Mouse (Mus musculus): ENCODE measurements around the gene Ankrd22.
A peak's percentile ranks its signal among the peaks of the same experiment; 100 is the strongest.

Ankrd22 gene

DNA sequence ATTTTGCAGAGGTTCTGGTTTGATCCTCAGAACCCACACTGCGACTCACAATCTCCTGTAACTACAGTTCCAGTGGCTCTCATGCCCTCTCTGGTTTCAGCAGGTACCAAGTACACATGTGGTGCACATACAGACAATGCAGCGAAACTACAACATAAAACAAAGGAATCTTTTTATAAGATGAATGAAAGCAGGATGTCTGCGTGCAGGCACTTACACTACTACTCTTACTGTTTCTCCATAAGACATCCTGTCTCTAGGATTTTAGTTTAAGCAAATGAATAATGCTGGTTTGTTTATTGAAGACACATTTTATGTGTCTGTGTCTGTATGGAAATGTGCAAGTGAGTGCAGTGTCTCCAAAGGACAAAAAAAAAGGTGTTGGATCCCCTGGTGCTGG, 15.4 kb upstream of the Ankrd22 start:
- DNase-seq (ENCODE audit: low read depth, low spot score) = no peak

DNA sequence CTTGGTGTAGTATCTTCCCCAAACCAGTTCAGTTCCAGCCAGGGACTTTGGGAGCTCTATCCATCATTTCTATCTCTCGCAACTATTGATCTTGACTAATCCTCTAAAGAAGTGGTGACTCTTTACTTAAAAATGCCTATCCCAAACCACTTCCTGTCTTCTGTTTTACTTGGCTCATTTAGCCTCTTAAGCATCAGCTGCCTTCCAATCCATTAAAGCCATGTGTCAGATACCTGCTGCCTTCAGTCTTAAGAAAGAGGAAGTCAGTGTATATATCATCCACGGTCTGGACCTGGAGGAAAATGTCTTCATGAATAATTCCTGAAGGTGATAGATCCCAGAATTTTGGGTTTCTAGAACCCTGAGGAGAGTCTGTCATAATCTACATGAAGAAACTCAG, 14.5 kb upstream of the Ankrd22 start:
- no peak for DNase-seq (ENCODE audit: low read depth, low spot score)

DNA sequence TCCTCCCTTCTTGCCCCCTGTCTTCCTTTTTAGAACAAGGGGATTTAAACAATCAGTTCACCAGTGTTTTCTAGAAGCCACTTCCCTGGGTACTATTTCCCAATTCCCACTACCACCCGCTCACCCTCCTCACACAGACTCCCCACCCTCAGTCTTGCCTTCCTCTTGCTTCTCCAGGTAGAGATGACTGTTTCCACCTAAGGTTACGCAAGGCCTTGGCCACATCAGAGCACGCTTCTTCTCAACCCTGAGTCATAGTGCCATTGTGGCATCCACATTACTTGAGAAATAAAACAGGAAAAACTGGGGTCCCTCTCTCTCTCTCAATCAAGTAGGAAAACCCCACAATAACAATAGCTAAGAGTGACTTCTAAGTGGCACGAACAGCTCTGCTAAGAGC, 13.3 kb upstream of the Ankrd22 start:
- DNase-seq (ENCODE audit: low read depth, low spot score) = no peak

DNA sequence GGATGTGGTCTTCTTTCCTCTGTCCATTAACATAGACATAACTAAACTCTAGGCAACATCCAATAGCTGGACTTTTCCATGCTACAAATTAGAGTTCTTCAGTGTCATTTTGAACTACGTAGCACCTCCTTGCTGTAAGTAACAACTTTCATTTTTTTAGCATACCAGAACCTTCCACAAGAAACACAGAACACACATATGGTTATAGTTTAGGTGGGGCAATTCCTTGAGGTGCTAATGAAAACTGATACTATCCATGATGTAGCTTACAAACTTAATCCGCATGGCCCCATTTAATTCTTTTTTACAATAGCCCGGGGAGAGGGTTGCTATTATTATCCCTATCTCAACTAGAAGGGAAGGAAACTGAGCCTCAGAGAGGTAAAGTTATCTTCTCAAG, 8.2 kb upstream of the Ankrd22 start:
- no peak for DNase-seq (ENCODE audit: low read depth, low spot score)

DNA sequence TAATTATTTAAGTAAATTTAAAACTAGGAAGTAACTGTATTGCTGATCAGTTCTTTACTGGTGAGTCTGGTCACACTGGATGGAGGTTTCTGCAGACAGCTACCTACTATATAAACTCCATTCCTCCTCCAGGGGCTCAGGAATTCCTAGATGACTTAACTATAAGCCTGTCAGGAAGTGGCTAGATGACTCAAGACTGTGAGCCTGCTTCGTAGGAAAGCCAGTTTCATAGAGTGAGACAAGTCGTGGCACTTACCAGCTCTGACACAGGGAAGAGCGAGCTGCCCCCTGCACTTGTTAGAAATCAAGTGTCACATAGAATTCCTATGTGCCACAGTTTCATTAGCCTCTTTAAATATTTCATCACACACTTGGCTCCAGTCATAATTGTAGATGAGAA, 5.3 kb upstream of the Ankrd22 start:
- no peak for DNase-seq (ENCODE audit: low read depth, low spot score)

DNA sequence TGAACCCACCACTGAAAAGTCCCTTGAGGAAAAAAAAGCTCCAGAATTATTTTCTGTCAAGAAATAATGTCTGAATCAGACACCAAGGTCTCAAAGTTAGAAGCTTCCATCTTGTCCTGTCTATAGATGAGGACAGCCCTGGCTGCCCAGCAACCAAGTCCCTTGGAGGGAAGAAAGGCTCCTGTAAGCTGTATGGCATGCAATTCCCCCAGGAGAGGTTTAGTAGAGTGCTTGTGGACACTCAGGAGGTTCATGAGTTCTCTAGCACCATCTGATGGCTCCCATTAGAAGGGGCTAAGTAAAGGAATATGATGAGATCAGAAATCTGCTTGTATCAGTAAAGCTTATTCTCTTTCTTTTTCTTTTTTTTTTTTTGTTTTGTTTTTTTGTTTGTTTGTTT, 3.3 kb upstream of the Ankrd22 start:
- DNase-seq (ENCODE audit: low read depth, low spot score) = no peak

DNA sequence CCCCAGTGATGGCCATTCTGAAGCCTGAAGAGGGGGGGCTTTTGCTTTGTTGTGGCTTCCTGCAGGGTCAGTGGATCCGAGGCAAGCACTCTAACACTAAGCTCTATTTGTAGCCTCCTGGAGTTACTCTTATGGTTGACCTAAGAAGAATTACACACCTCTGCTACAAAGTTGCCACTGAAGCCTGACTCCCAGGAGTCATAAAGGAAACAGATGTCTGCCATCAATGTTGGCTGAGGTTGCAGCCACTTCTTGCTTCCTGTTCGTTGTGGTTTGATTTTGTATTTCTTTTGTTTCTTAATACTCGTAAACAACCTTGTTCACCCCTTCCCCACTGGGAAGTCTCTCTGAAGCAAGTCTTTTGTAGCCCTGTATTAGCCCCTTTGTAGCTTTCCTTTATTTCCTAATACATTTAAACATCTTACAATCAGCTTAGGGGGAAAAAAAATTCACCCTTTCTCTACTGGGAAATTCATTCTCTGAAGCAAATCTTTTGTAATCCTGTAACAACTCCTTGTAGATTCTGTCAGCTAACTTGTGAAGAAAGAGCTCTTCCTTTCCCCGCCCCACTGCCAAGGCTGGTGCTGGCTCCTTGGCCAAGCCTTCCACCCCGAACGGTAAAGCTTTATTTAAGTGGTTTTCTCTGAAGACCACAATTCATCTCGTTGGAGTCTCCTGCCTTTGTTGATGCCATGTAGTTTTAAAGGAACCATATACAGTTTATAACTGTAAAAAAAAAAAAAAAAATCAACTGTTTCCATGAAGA, 2.2 kb upstream of the Ankrd22 start:
- DNase-seq (ENCODE audit: low read depth, low spot score) = no peak

DNA sequence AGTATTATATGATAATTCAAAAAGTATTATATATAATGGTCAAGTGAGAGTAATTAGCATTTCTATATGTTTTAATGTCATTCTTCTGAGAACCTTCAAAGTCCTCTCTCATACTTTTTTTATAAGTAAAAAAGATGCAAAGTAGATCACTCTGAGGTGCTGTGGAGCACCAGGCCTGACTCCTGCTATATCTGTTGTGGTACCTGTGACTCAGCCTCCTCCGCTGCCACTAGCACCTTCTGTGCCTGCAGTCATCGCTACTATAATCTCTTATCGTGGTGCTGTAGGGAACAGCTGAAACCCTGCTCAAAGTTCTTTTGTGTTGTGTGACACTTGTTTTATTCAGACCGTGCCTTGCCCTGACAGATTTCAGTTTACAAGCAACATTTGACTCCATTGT, 533 bp upstream of the Ankrd22 start:
- DNase-seq (ENCODE audit: low read depth, low spot score) = no peak

DNA sequence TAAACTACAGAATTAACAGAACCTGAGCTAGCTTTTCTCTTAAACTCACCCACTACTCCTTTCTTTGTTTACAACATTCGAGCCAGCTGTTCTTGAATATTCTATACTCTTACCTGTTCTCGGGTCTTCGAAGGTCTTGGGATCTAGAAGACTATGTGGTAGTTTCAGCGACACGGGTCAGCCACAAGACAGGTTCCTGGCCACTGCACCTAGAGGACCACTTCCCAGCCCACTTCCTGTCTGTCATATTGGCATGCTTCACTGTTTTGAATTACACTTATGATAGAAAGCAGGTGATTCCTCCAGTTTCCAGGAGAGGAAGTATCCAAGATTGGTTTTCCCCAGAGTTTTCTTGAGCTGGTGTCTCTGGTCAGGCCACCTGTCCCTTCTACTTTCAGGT, 3.2 kb downstream of the Ankrd22 start:
- no peak for DNase-seq (ENCODE audit: low read depth, low spot score)

DNA sequence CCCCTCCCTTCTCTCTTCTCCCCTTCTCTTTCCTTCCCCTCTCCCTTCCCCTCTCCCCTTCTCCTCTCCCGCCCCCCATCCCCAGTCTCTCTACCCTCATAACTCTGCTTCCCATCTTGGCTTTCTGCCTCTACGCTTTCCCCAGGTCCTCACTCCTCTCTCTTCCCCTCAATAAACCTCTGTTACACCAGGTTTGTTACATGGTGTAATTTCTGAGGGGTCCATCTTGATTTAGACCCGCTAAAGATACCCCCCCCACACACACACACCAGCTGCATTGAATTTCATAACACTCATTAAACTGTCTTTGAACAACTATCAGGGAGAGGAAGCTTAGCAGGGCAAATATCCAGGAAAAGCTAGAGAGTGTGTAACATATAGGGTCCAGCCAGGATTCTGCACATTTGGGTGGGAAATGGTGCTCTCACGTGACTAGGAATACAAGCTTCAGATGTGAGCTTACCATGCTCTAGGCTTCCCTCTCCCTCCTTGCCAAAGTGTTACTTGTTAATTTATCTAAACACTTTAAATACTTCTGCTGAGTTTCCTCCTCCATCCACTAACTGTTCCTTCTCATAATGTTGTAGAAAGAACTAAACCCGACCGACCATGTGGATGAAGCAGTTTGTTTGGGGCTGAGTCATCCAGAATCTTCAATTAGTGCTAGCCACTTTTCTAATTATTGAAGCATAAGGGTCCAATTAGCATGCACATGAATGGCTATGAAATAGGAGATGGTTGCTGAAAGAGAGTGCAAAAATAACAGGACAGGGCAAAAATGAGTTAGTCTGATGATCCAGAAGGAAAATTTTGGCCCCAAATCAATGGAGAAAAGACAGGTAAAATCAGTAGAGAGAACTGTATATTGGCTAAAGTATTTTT, 12.3 kb downstream of the Ankrd22 start:
- DNase-seq (ENCODE audit: low read depth, low spot score) = no peak

DNA sequence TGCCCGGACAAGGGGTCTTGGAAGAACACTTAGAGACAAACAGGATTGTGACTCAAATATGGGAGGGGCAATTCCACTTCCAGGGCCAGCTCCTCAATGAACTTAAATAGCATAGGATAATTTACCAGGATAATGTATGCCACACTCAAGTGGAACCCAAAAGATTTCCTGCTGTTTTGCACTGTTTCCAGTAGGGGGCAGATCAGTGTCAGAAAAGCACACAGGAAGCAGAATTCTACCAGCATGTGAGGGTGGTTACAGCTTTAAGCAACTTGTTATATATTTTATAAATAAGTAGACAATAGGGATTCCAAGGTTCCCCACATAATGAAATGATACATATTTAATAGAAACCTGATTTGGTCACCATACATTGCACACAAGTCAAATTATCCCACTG, 13.9 kb downstream of the Ankrd22 start:
- peak; percentile 24 for DNase-seq (ENCODE audit: low read depth, low spot score)

DNA sequence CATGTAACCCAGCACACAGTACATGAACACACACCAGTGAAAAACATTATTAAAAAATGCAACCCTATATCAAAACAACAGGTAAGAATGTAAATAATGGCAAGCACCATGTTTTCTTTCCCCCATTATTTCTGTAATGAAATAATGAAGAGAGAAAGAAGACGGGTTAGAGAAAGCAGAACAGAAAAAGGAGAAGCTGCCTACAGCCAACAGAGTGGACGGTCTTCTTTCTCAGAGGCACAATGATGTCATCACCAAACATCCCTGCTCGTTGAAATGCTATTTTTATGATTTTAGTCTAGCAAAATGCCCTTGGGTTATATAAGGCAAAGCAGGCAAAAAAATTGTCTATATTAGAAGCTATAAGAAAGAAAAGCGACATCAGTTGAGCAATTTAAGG, 17.4 kb downstream of the Ankrd22 start:
- DNase-seq (ENCODE audit: low read depth, low spot score) = no peak

DNA sequence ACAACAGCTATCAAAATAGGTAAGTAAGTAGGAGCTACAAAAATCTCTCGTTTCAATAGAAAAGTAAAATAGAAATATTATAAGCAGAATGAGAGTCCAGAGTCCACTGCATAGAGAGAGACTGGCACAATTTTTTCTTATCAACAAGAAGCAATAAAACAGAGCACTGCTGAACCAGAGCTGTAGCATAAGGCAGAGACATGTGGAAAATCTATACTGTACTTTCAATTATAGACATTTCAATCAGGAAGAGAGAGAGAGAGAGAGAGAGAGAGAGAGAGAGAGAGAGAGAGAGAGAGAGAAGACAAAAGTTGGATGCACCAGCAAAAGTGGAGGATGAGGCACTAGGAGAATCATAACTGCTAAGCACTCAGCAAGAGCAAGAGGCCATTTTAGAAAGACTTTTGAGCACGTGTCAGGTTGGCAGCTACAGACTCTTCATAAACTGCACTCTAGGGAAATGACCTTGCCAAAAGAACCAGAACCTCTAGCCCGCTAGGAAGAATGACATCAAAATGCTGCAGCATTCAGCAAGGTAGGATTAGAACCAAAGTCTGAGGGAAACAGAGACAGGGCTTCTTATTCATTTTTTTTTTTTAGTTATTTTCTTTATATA, 26.3 kb downstream of the Ankrd22 start:
- DNase-seq (ENCODE audit: low read depth, low spot score) = no peak

DNA sequence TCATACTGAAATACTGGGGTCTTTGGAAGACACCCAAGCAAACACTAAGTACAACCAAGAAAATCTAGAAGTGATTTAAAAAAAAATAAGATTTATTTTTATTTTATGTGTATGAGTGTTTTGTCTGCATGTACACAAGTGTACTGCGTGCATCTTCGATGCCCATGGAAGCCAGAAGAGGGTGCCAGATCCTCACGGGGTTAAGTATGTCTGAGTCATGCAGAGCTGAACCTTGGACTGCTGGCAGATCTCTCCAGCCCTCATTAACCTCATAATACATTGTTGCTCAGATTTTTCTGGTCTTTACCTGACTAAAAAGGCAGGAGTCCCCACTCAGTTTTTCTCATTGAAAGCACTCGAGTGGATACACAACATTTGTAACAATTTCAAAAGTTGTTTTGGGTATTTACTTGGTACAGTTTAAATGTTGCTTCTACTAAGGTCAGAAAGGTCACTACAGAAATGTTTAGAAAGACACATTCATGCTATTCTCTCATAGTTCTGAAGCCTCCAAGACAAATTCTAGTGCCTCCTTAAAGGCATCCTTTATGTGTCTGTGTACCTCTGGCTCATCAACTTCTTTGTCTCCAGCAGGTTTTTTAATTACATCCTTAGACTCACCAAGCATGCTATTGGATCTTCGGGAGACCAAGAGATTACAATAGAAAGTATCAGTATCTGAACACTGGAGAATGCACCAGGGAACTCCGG, 27.0 kb downstream of the Ankrd22 start:
- no peak for DNase-seq (ENCODE audit: low read depth, low spot score)

DNA sequence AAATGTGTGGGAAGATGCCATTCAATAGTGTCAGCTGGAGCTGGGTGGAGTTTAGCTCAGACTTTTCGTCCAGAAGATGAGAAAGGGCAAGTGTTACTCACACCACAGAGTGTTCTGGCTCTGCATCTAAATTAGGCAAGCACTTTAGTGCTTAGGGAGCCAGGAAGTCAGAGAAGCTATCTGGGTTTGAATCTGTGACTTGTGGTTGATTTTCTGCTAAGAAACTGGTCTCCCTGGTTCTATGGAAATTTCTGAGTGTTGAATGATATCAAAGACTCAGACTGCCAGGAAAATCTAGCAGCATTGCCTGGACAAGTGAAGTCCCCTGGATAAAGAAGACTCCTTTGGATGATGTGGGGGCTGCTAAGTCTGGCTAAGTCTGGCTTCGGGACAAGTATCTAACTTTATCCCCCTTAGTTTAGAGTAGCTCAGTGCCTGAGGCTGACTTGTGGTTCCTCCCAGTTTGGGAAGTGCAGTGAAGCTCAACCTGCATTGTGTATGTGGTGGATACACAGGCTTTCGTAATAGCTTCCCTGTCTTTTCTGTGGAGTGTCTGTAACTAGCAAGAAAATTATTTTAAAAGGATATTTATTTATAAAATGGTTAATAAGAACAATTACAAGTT, 45.6 kb downstream of the Ankrd22 start:
- no peak for DNase-seq (ENCODE audit: low read depth, low spot score)

DNA sequence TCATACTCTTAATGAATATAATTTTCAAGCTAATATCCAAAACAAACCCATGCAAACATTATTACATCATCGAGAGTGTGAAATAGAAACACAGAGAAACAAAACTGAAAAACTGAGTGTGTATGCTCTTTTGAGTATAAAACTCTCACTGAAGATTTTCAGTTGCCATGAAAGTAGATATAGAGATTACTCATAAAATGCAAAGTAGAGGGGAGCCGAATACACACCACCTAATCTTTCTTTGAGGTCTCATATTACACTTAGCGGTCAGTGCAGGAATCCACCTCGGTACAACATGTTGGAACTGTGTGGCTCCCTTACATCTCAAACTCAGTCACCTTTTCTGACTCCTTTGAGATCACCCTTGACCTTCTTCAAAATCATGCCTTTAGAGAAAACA, 46.2 kb downstream of the Ankrd22 start:
- no peak for DNase-seq (ENCODE audit: low read depth, low spot score)

DNA sequence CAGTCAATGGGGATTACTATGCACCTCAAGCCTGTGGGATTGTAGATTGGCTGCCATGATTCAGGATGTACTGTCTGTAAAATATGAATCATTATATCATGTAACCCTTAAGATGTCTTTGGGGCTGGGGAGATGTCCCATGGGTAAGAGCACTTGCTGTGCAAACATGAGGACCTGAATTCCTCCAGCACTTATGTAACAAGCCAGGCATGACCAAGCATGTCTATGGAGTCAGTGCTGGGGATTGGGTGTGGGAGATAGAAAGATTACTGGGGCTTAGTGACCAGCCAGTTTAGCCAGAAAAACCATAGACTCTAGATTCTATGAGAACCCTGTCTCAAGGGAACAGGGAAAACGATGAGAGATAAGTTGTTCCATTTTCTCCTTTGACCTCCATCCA, 46.8 kb downstream of the Ankrd22 start:
- DNase-seq (ENCODE audit: low read depth, low spot score) = no peak

DNA sequence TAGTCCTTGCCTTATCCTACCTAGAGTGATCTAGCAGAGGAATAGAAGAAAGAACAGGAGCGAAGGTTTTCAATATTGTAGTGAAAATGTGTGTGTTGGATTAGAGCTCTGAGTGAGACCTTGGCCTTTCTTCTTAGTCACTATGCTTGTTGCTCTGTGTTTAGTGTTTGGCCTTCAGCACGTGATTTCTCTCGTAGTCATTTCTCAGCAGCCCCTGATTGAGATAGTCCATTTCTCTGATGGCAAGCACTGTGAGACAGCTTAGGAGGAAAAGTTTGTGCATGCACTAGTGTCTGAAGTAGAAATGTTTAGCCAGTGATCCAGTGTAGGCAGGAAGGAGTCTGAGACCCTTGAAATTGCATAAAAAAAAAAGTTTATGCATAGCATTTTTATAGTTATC, 61.0 kb downstream of the Ankrd22 start:
- DNase-seq (ENCODE audit: low read depth, low spot score) = no peak

DNA sequence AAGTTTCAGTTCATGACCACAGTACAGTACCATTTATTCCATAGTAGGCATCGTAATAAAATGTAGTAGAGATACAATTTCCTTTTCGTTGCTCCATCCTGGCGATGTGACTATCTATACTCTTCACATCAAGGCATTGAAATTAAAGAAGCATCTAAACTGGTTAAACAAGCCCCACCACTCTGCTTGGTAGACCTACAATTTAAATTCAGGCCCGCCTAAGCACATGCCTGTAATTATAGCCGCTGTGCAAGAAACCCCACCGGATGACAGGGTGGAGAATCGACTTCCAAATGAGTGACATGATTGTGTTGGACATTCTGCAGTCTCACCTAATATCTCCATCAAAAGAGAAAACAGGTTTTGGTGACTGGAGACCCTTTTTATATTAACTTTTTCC, 64.0 kb downstream of the Ankrd22 start:
- DNase-seq (ENCODE audit: low read depth, low spot score) = no peak

DNA sequence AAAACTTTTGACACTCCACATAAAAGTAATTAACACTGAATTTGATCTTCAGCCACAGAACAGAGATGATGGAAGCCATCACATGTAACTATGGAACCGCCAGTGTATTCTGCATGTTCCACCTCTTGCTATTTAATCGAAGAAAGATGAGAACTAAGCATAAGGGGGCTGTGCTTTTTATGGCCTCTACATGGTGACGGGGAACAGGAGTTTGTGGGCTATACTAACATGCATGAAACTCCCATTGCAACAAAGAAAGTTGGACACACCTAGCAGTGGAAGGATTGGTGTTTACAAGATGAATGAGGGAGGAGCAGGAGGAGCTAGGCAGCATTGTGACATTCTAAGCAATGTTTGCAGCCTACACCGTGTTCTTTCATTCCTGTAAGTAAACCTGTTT, 65.2 kb downstream of the Ankrd22 start, which contains the start of gene Lipm:
Gene Lipm (plus strand): TSS at position 301 of the 400 bp plus-strand sequence.
- no peak for DNase-seq (ENCODE audit: low read depth, low spot score)

DNA sequence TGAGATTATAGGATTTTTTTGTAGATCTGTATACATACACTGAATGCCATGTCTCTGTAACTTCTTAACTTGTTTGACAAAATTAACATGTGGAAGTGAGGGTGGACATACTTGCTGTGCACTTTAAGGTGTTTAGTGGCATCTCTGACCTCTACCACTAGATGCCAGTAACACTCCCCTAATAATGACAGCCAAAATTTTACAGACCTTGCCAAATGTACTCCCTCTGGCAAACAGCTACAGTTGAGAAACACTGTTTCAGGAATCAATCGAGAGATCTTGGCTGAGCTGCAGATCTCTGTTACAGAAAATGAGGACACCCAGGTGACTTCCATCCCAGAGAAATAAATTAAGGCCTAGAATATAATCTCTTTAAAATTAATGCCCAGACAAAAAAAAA, 69.6 kb downstream of the Ankrd22 start:
- no peak for DNase-seq (ENCODE audit: low read depth, low spot score)

DNA sequence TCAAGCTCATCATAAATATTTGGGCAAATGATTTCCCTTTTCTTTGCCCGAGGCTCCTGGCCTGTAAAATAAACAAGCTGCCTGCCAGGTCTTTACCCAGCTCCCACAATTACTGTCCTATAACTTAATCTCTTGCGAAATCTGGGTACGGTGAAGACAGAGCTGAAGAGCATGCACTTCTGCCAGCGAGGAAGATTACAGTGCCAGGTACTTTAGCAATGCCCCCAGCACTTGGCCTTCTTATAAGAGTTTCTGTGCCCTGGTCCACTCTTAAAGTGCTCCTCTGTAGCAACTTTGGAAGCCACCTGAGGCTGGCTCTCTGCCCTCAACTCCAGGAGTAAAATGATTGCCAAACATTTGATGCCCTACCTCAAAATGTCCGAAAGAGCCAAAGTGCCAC, 70.5 kb downstream of the Ankrd22 start:
- DNase-seq (ENCODE audit: low read depth, low spot score) = no peak

All from ZHBTc4 (cell line).